Mouse (Mus musculus) neutrophil, adult 65 days (primary cell): Measurements from ENCODE around the gene Anks1. TPM values are rescaled to one million over a fixed set of nuclear protein-coding genes. Genes with fewer than 3 reads are reported as not detected.

Source experiments
- total RNA-seq: library from RNA; stranded (reverse); gene quantifications from 2 replicates; pipeline ENCODE4 v1.2.4, GENCODE M21; 2023

Gene Anks1
- 107 and 163 TPM in 2 replicates for total RNA-seq

GRCm38 (mm10) chr17:27908888-27909621 is at the start of gene Anks1:
Gene Anks1, plus strand, starts transcription at chr17:27909306.

DNA sequence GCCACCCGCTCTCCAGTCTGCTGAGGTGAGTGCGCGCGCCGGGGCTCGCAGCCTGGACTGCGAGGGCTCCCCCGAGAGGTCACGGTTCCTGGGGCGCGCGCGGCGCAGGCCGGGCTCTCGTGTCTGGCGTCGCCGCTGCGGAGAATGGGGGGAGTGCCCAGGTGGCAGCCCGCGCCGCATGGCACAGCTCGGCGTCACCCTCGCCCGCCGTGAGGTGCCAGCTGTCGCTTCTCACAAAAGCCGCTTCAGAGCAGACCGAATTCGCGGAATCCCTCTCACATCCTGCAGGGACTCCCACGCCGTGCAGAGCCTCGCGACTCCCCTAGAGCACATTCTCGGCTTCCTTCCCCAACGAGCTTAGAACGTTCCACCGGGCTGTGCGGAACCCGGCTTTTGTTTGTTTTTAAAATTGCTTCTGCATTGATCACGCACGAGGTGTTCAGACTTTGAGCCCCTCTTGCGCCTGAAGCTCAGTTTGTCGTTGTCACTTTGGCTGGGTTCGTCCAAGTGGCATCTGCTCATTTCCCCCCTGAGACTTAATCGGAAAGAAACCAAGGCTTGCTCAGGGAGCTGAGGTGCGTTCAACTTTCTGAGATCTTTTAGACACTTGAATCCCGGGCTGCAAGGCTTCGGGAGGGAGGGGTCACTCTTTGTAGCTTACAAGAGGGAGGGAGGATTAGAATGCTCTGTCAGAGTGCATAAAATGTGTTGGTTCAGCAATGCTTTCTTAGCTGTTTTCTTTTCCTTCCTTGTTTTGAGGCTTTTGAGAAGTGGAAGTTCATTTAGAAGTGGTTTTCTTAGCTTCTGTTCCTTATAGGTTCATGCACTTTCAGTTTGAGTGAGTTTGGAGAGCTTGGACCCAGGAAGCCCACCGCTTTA is 755 bp downstream of the Anks1 start, which contains the start of gene Taf11:
Gene Taf11 (minus strand): TSS at position 223 of the 879 bp plus-strand sequence.

DNA sequence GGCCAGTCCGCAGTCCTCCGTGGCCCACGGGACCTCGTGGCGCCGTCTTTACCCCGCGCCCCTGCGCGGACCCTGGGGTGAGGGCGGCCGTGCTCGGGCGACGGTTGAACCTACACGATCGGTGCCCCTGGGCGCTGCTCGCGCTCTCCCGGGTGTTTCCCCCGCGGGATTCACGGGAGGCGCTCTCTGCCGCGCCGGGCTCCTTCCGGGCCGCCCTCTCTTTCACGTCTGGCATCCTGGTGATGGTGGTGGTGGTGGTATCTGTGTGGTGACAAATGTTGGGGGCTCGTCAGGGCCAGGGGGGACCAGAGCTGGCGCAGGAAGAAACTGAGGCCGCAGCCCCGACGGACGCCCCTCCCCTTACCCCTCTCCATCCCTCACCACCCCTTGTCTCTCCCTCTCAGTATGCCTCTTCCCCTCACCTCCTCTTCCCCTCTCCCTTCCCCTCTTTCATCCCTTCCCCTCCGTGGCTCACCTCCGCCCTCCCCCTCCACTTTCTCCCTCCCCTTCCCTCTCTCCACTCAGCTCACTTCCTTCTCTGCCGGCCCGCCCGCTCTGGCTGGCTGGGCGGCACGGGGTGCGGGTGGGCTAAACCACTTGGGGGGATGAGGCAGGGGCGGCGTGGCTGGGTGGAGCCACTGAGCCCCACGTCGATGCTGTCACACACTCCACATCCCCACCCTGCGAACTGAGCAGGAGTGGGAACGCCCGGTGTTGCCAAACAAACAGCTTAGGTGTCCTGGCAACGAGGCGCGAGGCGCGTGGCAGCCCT is 171.1 kb downstream of the Anks1 start, which contains the start of gene Tcp11:
Gene Tcp11 (minus strand): TSS at position 595 of the 772 bp plus-strand sequence.

Other genes starting within 250 kb of the Anks1 start
- 0.66 TPM in 1 of 2 replicates, not detected in the other for gene Spdef, start 180.4 kb upstream of the Anks1 start, total RNA-seq
- 52.2 and 63.4 TPM in 2 replicates for gene D17Wsu92e, start 88.7 kb upstream of the Anks1 start, total RNA-seq
- 58.8 and 69.6 TPM in 2 replicates for gene Snrpc, start 71.2 kb upstream of the Anks1 start, total RNA-seq
- gene Uhrf1bp1, start 52.9 kb upstream of the Anks1 start, total RNA-seq, result 5.0 and 6.3 TPM in 2 replicates
- 29.8 and 33.5 TPM in 2 replicates for gene Taf11, start 538 bp downstream of the Anks1 start, total RNA-seq
- 1.3 TPM in 2 replicates for gene Tcp11, start 171.3 kb downstream of the Anks1 start, total RNA-seq
- gene Scube3, start 232.8 kb downstream of the Anks1 start, total RNA-seq, result not detected in 2 replicates